In the genomic region with DNA sequence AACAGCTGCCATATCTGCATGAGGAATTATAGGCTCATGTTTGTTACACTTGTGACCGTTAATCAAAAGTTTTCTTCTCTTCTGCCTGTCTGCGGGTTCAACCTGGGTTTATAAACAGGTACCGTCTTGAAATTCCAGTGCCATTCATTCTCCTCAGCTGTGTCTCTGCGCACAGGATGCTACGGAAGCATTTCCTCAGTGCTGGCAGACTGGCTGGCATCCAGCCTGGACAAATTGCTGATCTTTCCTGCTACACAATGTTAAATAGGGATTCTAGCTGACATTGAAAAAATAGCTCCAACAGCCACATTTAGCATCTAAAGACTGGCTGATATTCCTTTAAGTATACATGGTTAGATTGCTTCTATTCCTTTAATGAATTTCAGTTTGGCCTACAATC, we compare ENCODE assay signal across 11 mouse cellular contexts.
A peak's percentile ranks its signal among the peaks of the same experiment; 100 is the strongest.
DNase-seq lines count a peak whose midpoint lies in the region; ATAC-seq and TF ChIP-seq lines count a peak whose summit lies in the region.
"Had no signal": no experiment of that assay in that cellular context is flagged by ENCODE, and none has a peak within 500 bp of the region (broad histone marks: within the 10 kb centered on the region; RNA-seq: fewer than 3 reads in every experiment).

No protein-coding gene starts in this region.

- no peaks in the 10 kb centered on the region for H3K36me3 ChIP-seq in midbrain, postnatal 0 days (ENCODE audit: insufficient read depth, low read length)
- no peaks in the 10 kb centered on the region for H3K36me3 ChIP-seq in midbrain, embryonic 13.5 days
- no peaks in the 10 kb centered on the region for H3K36me3 ChIP-seq in liver, postnatal 0 days (replicated peaks; ENCODE audit: insufficient read depth, low read length)

- no peak for ATAC-seq in midbrain, postnatal 0 days (ENCODE audit: low FRiP score)
- no peak for ATAC-seq in midbrain, embryonic 13.5 days
- no peak for ATAC-seq in liver, postnatal 0 days

- no peaks in the 10 kb centered on the region for H3K4me1 ChIP-seq in midbrain, postnatal 0 days (ENCODE audit: insufficient read depth, low read length)
- H3K4me1 ChIP-seq in midbrain, embryonic 13.5 days (replicated peaks) = no peaks in the 10 kb centered on the region
- no peaks in the 10 kb centered on the region for H3K4me1 ChIP-seq in liver, postnatal 0 days (ENCODE audit: insufficient read depth)

- no peak for TF ChIP-seq CTCF in gastrocnemius, adult 2 months (IDR thresholded peaks at IDR 0.05)
- TF ChIP-seq CTCF in midbrain, postnatal 0 days (IDR thresholded peaks at IDR 0.05) = no peak
- TF ChIP-seq CTCF in liver, postnatal 0 days (IDR thresholded peaks at IDR 0.05; ENCODE audit: low read depth) = no peak

- no peak overlapping the region for H3K27ac ChIP-seq in gastrocnemius, adult 2 months
- H3K27ac ChIP-seq in midbrain, postnatal 0 days (ENCODE audit: low read depth, low read length) = no peak overlapping the region
- H3K27ac ChIP-seq in midbrain, embryonic 13.5 days = no peak overlapping the region
- H3K27ac ChIP-seq in liver, postnatal 0 days (ENCODE audit: low read depth) = no peak overlapping the region
- H3K27ac ChIP-seq: left cerebral cortex, adult 2 months had no signal

- DNase-seq in gastrocnemius, adult 2 months = peak; percentile 17
- DNase-seq in gastrocnemius, postnatal 36 days = no peak
- peak; percentile 27 for DNase-seq in midbrain, postnatal 0 days (ENCODE audit: low spot score)
- DNase-seq in layer of hippocampus, postnatal 36 days = peak; percentile 8
- DNase-seq in thymus, postnatal 36 days = no peak
- no peak for DNase-seq in liver, postnatal 0 days
- DNase-seq in heart, adult 9 months (ENCODE audit: low spot score in 2 of 2) = no peak
- DNase-seq: thymus, adult 2 months had no signal

- TF ChIP-seq EP300 in liver, postnatal 0 days (IDR thresholded peaks at IDR 0.05; ENCODE audit: low read depth) = no peak

- WGBS in midbrain, postnatal 0 days = 72% methylated on average over 5 of the region's 5 CpGs
- WGBS in midbrain, embryonic 13.5 days = 91% methylated on average over 5 of the region's 5 CpGs
- 73% methylated on average over 5 of the region's 5 CpGs for WGBS in liver, postnatal 0 days (ENCODE audit: insufficient replicate concordance)

- no peaks in the 10 kb centered on the region for H3K27me3 ChIP-seq in midbrain, postnatal 0 days (ENCODE audit: insufficient read depth, low read length)
- no peaks in the 10 kb centered on the region for H3K27me3 ChIP-seq in midbrain, embryonic 13.5 days
- no peaks in the 10 kb centered on the region for H3K27me3 ChIP-seq in liver, postnatal 0 days (ENCODE audit: insufficient read depth, low read length)

- H3K4me3 ChIP-seq in gastrocnemius, adult 2 months = no peak overlapping the region
- no peak overlapping the region for H3K4me3 ChIP-seq in midbrain, postnatal 0 days (ENCODE audit: low read depth, low read length)
- no peak overlapping the region for H3K4me3 ChIP-seq in midbrain, embryonic 13.5 days (replicated peaks)
- no peak overlapping the region for H3K4me3 ChIP-seq in liver, postnatal 0 days (ENCODE audit: low read depth, low read length)
- H3K4me3 ChIP-seq: left cerebral cortex, adult 2 months had no signal

- intact Hi-C loops in gastrocnemius, adult 2 months (cut with DNase I) = no loop called here
- intact Hi-C loops in gastrocnemius, postnatal 36 days (cut with DNase I) = no loop called here

- no peak overlapping the region for H3K9ac ChIP-seq in midbrain, postnatal 0 days (replicated peaks; ENCODE audit: low read length, poor library complexity, severe bottlenecking)
- H3K9ac ChIP-seq in midbrain, embryonic 13.5 days (replicated peaks) = no peak overlapping the region
- no peak overlapping the region for H3K9ac ChIP-seq in liver, postnatal 0 days (replicated peaks)

- no peak overlapping the region for H3K4me2 ChIP-seq in midbrain, postnatal 0 days (ENCODE audit: low read depth, low read length, poor library complexity, severe bottlenecking)
- H3K4me2 ChIP-seq in midbrain, embryonic 13.5 days (replicated peaks) = no peak overlapping the region
- H3K4me2 ChIP-seq in liver, postnatal 0 days (ENCODE audit: low read depth, low read length) = no peak overlapping the region
- H3K4me2 ChIP-seq: heart, embryonic 11.5 days had no signal

- H3K9me3 ChIP-seq in midbrain, postnatal 0 days (ENCODE audit: low read length) = no peaks in the 10 kb centered on the region
- no peaks in the 10 kb centered on the region for H3K9me3 ChIP-seq in midbrain, embryonic 13.5 days
- H3K9me3 ChIP-seq in liver, postnatal 0 days (ENCODE audit: low read length) = no peaks in the 10 kb centered on the region

Comparison
In these comparisons a context has a peak if more than half of its experiments do, and no peak if none do; other contexts are left out.
1. DNase-seq: peak in gastrocnemius, adult 2 months (single experiment), midbrain, postnatal 0 days (single experiment) and layer of hippocampus, postnatal 36 days (2 of 2); none in gastrocnemius, postnatal 36 days (0 of 2), thymus, postnatal 36 days (0 of 2), liver, postnatal 0 days (single experiment) and heart, adult 9 months (0 of 2).